7 mouse cellular contexts compared by ENCODE assay signal in the genomic region with DNA sequence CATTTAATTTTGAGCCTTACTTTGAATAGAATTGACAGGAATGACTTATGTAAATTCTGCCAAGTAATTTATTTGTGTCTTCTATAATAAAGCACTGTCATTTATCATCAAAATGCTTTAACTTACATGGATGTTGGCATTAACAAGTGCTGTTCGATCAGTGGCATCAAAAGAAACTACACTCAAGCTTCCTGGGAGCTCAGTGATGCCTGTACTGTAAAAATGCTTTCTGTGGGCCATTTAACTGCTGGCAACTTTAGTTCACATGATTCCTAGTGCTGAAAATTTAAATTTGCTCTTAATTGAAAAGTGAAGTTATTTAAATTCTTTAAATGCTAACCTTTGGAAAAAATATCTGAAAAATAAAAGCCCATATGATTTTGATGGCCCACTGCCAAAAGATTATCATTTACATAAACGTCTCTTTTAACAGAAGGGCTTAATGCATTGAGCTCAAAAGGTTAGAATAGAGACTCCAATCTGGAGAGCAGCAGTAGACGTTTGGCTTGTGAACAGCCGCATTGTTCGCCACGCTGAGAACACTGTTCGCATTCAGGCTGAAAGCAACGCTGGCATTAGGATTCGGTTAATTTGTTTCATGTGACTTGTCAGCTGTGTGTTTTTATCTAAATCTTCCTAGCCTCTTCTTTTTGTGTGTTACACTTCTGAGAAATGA. TPM values are rescaled to one million over a fixed set of nuclear protein-coding genes. Genes with fewer than 3 reads are reported as not detected.
DNase-seq lines count a peak whose midpoint lies in the region; ATAC-seq lines count a peak whose summit lies in the region.

No protein-coding gene starts in this region.

- no peak for ATAC-seq in embryonic facial prominence, embryonic 12.5 days (ENCODE audit: insufficient number of reproducible peaks, insufficient read depth, low FRiP score, low TSS enrichment)
- peak; percentile 82 for ATAC-seq in neural tube, embryonic 13.5 days (ENCODE audit: low read depth)

- H3K27me3 ChIP-seq in embryonic facial prominence, embryonic 12.5 days = no peaks in the 10 kb centered on the region
- H3K27me3 ChIP-seq in hindbrain, embryonic 10.5 days (ENCODE audit: insufficient read depth, poor library complexity, severe bottlenecking) = no peaks in the 10 kb centered on the region
- no peaks in the 10 kb centered on the region for H3K27me3 ChIP-seq in neural tube, embryonic 13.5 days

- peak; percentile 51 to 60 for DNase-seq in left cerebral cortex, postnatal 14 days (ENCODE audit: low spot score in 2 of 2)
- no peak for DNase-seq in left cerebral cortex, adult 8-10 months (ENCODE audit: low spot score in 2 of 2)
- peak; percentile 23 for DNase-seq in hindbrain, embryonic 10.5 days (ENCODE audit: low spot score)
- DNase-seq in gastrocnemius, postnatal 10 days = no peak
- DNase-seq in ovary, postnatal 10 days (ENCODE audit: low spot score) = no peak

- no peak overlapping the region for H3K9ac ChIP-seq in embryonic facial prominence, embryonic 12.5 days
- H3K9ac ChIP-seq in neural tube, embryonic 13.5 days = no peak overlapping the region

- H3K27ac ChIP-seq in embryonic facial prominence, embryonic 12.5 days = peak overlapping the region; percentile 58; the same call in 1 of the 2 replicates
- 0 out of 2 replicates have a peak overlapping the region, but pooled peaks have one; percentile 79 for H3K27ac ChIP-seq in hindbrain, embryonic 10.5 days
- peak overlapping the region; percentile 82 for H3K27ac ChIP-seq in neural tube, embryonic 13.5 days (replicated peaks)

- WGBS in embryonic facial prominence, embryonic 12.5 days = 18% methylated on average over 9 of the region's 9 CpGs
- WGBS in hindbrain, embryonic 10.5 days = 34% methylated on average over 9 of the region's 9 CpGs
- 11% methylated on average over 9 of the region's 9 CpGs for WGBS in neural tube, embryonic 13.5 days

- H3K4me2 ChIP-seq in embryonic facial prominence, embryonic 12.5 days (replicated peaks) = no peak overlapping the region
- H3K4me2 ChIP-seq in neural tube, embryonic 13.5 days = peak overlapping the region; percentile 17; the same call in 1 of the 2 replicates

- no peaks in the 10 kb centered on the region for H3K9me3 ChIP-seq in embryonic facial prominence, embryonic 12.5 days
- no peaks in the 10 kb centered on the region for H3K9me3 ChIP-seq in hindbrain, embryonic 10.5 days
- no peaks in the 10 kb centered on the region for H3K9me3 ChIP-seq in neural tube, embryonic 13.5 days

- H3K4me3 ChIP-seq in embryonic facial prominence, embryonic 12.5 days = no peak overlapping the region
- no peak overlapping the region for H3K4me3 ChIP-seq in hindbrain, embryonic 10.5 days
- H3K4me3 ChIP-seq in neural tube, embryonic 13.5 days = no peak overlapping the region

- H3K36me3 ChIP-seq in embryonic facial prominence, embryonic 12.5 days = no peaks in the 10 kb centered on the region; the same call in 1 of the 2 replicates
- peaks cover 18% of the 10 kb centered on the region for H3K36me3 ChIP-seq in hindbrain, embryonic 10.5 days
- H3K36me3 ChIP-seq in neural tube, embryonic 13.5 days = peaks cover 45% of the 10 kb centered on the region

- intact Hi-C loops in left cerebral cortex, postnatal 14 days (cut with DNase I) = no loop called here

- H3K4me1 ChIP-seq in embryonic facial prominence, embryonic 12.5 days = peaks cover 6% of the 10 kb centered on the region
- H3K4me1 ChIP-seq in hindbrain, embryonic 10.5 days (replicated peaks) = peaks cover 21% of the 10 kb centered on the region
- H3K4me1 ChIP-seq in neural tube, embryonic 13.5 days (replicated peaks) = peaks cover 30% of the 10 kb centered on the region

RNA-seq across cellular contexts. Expression of a gene that starts 59.1 kb away (rescaled TPM):
- total RNA-seq in left cerebral cortex, postnatal 14 days (2021) = 100 to 1,000 TPM; 281 to 285 TPM
- 100 to 1,000 TPM; 316 to 342 (median 332) TPM for total RNA-seq in left cerebral cortex, adult 8-10 months (2022)
- polyA plus RNA-seq in embryonic facial prominence, embryonic 12.5 days (2016; fragmentation: Nextera tagmentation; extraction: Ambion mirVana) = 31.8 and 34.2 TPM in 2 replicates
- polyA plus RNA-seq in hindbrain, embryonic 10.5 days (2016; fragmentation: Nextera tagmentation; extraction: Ambion mirVana) = 24.8 and 38.1 TPM in 2 replicates
- polyA plus RNA-seq in neural tube, embryonic 13.5 days (2015; fragmentation: Nextera tagmentation; extraction: Ambion mirVana) = 108 and 113 TPM in 2 replicates
- total RNA-seq in gastrocnemius, postnatal 10 days (2021) = 10 to 100 TPM; 38.4 to 57.8 TPM

Comparison
In these comparisons a context has a peak if more than half of its experiments do, and no peak if none do; other contexts are left out.
1. DNase-seq: peak in left cerebral cortex, postnatal 14 days (2 of 2) and hindbrain, embryonic 10.5 days (single experiment); none in left cerebral cortex, adult 8-10 months (0 of 2), gastrocnemius, postnatal 10 days (single experiment) and ovary, postnatal 10 days (single experiment).
2. RNA of a gene that starts 59.1 kb away (total RNA-seq): 316 to 342 TPM in left cerebral cortex, adult 8-10 months and 281 to 285 TPM in left cerebral cortex, postnatal 14 days; 38.4 to 57.8 TPM in gastrocnemius, postnatal 10 days; every median in the first group is over 4 times any median in the second.
3. Peak in every context shown above with its lines, with median percentiles within 50 percentile points of each other: H3K27ac ChIP-seq.